Mouse (Mus musculus): Measurements from ENCODE around the gene Akr1c13. TPM values are rescaled to one million over a fixed set of nuclear protein-coding genes. Genes with fewer than 3 reads are reported as not detected.

The Akr1c13 gene
- polyA plus RNA-seq, 1 experiment from 2014 or later, result 1.7 TPM

Other genes starting within 250 kb of the Akr1c13 start
- gene Ucn3, start 245.8 kb upstream of the Akr1c13 start, polyA plus RNA-seq (2015; fragmentation: Nextera tagmentation; extraction: Ambion mirVana), result not detected in 2 replicates
- 1.1 and 1.3 TPM in 2 replicates for gene Akr1c14, start 142.1 kb upstream of the Akr1c13 start, polyA plus RNA-seq (2015; fragmentation: Nextera tagmentation; extraction: Ambion mirVana)
- gene Akr1c18, start 40.5 kb upstream of the Akr1c13 start, polyA plus RNA-seq (2015; fragmentation: Nextera tagmentation; extraction: Ambion mirVana), result 0.48 and 0.52 TPM in 2 replicates
- 0.48 TPM in 1 of 2 replicates, not detected in the other for gene Akr1c19, start 37.5 kb downstream of the Akr1c13 start, polyA plus RNA-seq (2015; fragmentation: Nextera tagmentation; extraction: Ambion mirVana)
- gene Akr1c12, start 88.3 kb downstream of the Akr1c13 start, polyA plus RNA-seq (2015; fragmentation: Nextera tagmentation; extraction: Ambion mirVana), result 0.63 TPM in 1 of 2 replicates, not detected in the other
- not detected in 2 replicates for gene Akr1c6, start 243.2 kb downstream of the Akr1c13 start, polyA plus RNA-seq (2015; fragmentation: Nextera tagmentation; extraction: Ambion mirVana)

All from embryonic facial prominence, embryonic 13.5 days (tissue).